Mouse (Mus musculus) lung, postnatal 4 days (tissue): Measurements from ENCODE around the gene Scaf11.
"Not testable (repeated sequence)": the region's sequence is repeated elsewhere in the genome, so short reads cannot be mapped to it uniquely, and the experiment has no call there.

Experiments
- DNase-seq, 2 experiments: peaks; one replicate each; pipeline ENCODE4 v3.0.0; 2021

Scaf11 gene

GRCm38 (mm10) chr15:96463821-96464220, 3.2 kb upstream of the Scaf11 start:
- no peak for DNase-seq

- no peak for DNase-seq
Measured at GRCm38 (mm10) chr15:96462611-96463010, 2.0 kb upstream of the Scaf11 start.

GRCm38 (mm10) chr15:96461541-96462512, 1.2 kb upstream of the Scaf11 start:
- DNase-seq: no peak

GRCm38 (mm10) chr15:96460451-96460729, 253 bp downstream of the Scaf11 start:
- DNase-seq: no peak

GRCm38 (mm10) chr15:96459741-96460450, 747 bp downstream of the Scaf11 start:
- peak; percentile 75 to 80 for DNase-seq

GRCm38 (mm10) chr15:96458273-96458672, 2.4 kb downstream of the Scaf11 start:
- no peak for DNase-seq

GRCm38 (mm10) chr15:96457338-96457664, 3.3 kb downstream of the Scaf11 start:
- no peak for DNase-seq

- no peak for DNase-seq
Measured at GRCm38 (mm10) chr15:96456651-96457337, 3.8 kb downstream of the Scaf11 start.

GRCm38 (mm10) chr15:96455595-96456214, 4.9 kb downstream of the Scaf11 start:
- no peak for DNase-seq

GRCm38 (mm10) chr15:96453346-96453745, 7.3 kb downstream of the Scaf11 start:
- DNase-seq: no peak

- DNase-seq: no peak
Measured at GRCm38 (mm10) chr15:96448656-96449299, 11.9 kb downstream of the Scaf11 start.

- DNase-seq: no peak
Measured at GRCm38 (mm10) chr15:96446785-96447184, 13.9 kb downstream of the Scaf11 start.

GRCm38 (mm10) chr15:96441480-96441879, 19.2 kb downstream of the Scaf11 start:
- DNase-seq: not testable (repeated sequence)

GRCm38 (mm10) chr15:96434202-96434601, 26.4 kb downstream of the Scaf11 start:
- DNase-seq: no peak

- no peak for DNase-seq
Measured at GRCm38 (mm10) chr15:96419920-96420319, 40.7 kb downstream of the Scaf11 start.

GRCm38 (mm10) chr15:96418161-96418560, 42.5 kb downstream of the Scaf11 start:
- DNase-seq: no peak

- no peak for DNase-seq
Measured at GRCm38 (mm10) chr15:96408717-96409121, 51.9 kb downstream of the Scaf11 start.

GRCm38 (mm10) chr15:96407151-96407550, 53.5 kb downstream of the Scaf11 start:
- DNase-seq: no peak

- DNase-seq: no peak
Measured at GRCm38 (mm10) chr15:96406253-96406652, 54.4 kb downstream of the Scaf11 start.

- no peak for DNase-seq
Measured at GRCm38 (mm10) chr15:96405548-96405947, 55.1 kb downstream of the Scaf11 start.

GRCm38 (mm10) chr15:96398333-96398732, 62.3 kb downstream of the Scaf11 start:
- DNase-seq: no peak

- no peak for DNase-seq
Measured at GRCm38 (mm10) chr15:96396641-96397344, 63.9 kb downstream of the Scaf11 start.
